Mouse (Mus musculus) adrenal gland, adult 2 months (tissue): ENCODE data around the gene Gpr84. TPM values are rescaled to one million over a fixed set of nuclear protein-coding genes. Genes with fewer than 3 reads are reported as not detected.
"Not testable (repeated sequence)": the region's sequence is repeated elsewhere in the genome, so short reads cannot be mapped to it uniquely, and the experiment has no call there.

Experiments used
- DNase-seq: peaks from one replicate; pipeline ENCODE4 v3.0.0; 2021
- microRNA-seq, 2 experiments: library from miRNA; unstranded; fragments of <30 nt; microRNA quantifications; one replicate each; pipeline ENCODE4 v1.2.0; 2021
- polyA plus RNA-seq: library from polyadenylated mRNA; depleted of rRNA; stranded (reverse); fragments of >200 nt; gene quantifications from 2 replicates; pipeline ENCODE4 v1.2.3, GENCODE M21; 2012; rRNA removed
- total RNA-seq, 2 experiments: library from RNA; stranded (reverse); gene quantifications; 2 replicates each; pipeline ENCODE4 v1.2.3; 2021

Gene Gpr84
- total and polyA plus RNA-seq, 3 experiments, result 0.15 TPM; not detected in 2

GRCm38 (mm10) chr15:103285778-103286417 lies 24.5 kb downstream of the Gpr84 start:
- no peak for DNase-seq

DNA sequence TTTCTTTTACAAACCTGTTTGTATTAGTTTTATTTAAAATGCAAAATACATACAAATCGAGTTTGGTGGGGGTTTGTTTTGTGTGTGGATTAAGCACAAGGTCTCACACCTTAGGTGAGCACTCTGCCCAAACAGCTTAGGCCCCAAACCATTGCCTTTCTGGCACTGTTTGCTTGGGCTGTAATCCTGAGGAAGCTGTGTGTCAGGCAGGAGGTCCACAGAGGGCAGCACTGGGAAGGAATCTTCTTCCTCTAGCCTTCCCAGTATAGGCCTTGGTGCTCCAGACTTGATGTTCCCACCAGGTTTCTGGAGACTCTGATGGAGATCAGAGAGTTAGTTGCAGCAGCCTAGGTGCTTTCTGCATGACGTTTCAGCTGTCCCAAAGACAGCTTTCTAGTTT lies 25.8 kb downstream of the Gpr84 start:
- peak; percentile 56 for DNase-seq

DNA sequence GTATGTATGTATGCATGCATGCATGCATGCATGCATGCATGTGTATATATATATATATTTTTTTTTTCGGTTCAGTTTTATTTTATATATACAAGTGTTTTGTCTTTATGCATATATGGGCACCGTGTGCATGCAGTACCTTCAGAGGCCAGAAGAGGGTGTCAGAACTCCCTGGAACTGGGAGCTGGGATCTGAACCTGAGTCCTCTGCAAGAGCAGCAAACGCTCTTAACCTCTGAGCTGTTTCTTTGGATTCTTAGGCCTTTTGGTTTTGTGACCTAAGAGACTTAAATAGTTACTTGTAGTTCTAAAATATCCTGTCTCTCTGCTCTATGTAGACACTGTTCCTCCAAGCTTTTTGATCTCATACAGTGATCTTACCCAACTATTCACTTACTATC lies 26.3 kb downstream of the Gpr84 start:
- peak; percentile 64 for DNase-seq

GRCm38 (mm10) chr15:103281465-103282205 lies 28.8 kb downstream of the Gpr84 start:
- DNase-seq, result no peak

- DNase-seq, result no peak
Observed at GRCm38 (mm10) chr15:103280817-103281464, 29.5 kb downstream of the Gpr84 start.

DNA sequence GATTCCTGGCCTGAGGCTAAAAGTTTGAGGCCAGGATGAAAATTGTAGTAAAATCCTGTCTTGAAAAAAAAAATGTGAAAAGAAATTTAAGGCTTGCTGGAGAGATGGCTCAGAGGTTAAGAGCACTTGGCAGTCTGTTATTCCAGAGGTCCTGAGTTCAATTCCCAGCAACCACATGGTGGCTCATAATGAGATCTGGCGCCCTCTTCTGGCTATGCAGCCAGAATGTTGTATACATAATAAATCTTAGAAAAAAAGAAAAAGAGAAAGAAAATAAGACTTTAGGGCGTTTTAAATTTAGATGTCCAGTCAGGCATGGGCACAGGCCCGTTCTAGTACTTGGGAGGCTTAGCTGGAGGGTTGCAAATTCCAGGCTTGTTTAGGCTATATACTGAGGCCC lies 30.7 kb downstream of the Gpr84 start:
- DNase-seq, result no peak

DNA sequence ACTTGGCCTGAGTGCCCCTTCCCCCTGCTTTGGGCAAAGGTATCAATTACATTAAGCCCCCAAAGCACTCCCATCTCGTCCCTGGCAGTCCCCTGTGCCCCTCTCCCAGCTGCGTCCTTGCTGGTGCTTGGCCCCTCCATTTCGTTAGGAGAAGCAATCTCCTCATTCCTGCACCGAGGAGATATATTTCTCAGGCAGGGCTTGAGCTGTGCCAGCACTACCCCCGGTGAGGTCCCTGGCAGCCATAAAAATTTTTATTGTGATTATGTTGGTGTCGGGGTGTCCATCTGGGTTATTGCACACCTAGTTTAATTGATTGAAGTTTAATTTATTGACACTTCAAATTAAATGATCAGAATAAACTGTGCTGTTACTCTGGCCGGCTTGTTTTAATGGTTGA lies 32.5 kb downstream of the Gpr84 start:
- no peak for DNase-seq

DNA sequence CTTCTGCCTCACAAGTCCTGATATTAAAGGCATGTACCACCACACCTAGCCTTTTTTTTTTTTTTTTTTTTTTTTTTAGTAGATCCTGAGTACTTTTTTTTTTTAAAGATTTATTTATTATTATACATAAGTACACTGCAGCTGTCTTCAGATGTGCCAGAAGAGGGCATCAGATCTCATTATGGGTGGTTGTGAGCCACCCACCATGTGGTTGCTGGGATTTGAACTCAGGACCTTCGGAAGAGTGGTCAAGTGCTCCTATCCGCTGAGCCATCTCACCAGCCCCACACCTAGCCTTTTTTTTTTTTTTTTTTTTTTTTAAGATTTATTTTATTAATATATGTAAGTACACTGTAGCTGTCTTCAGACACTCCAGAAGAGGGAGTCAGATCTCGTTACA lies 34.5 kb downstream of the Gpr84 start:
- DNase-seq, result not testable (repeated sequence)

DNA sequence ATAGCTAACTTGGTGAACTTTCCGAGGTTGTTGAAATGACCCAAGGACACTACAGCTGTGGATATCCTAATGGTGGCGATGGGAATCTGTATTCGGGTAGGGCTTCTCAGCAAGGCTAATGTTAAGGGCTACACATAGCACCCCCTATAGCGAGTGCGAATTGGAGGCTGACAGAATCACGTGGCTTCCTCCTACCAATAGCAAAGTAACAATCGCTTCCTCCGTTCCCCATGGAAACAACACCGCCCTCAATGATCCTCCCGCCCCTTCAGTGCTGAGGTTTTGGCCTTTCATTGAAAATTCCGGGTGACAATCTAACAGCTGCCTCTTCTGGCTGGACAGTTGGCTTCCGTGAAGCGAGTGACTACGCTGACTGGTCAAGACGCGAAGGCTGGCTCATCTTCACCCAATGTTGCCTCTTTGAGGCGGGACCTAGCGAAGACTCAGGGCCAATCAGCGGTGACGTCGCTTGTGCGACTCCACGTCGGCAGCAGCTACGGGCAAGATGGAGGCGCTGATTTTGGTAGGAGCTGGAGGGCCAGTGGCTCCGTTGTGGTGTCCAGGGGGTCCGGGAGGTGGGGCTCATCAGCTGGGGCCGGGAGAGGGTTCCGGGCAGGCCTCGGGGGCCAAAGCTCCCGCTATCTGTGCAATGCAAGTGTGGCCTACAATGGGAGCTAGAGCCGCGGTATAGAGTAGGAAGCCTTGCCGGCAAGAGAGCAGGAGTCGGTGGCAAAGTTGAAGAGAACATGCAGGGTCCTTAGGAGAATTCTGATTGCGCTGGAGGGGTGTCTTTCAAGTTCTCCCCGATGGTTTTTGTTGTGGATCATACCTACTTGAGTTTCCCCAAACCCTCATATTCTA lies 37.8 kb downstream of the Gpr84 start, which contains the start of gene Copz1:
TSS of gene Copz1 (plus strand) at position 296 of the 861 bp plus-strand sequence.
- DNase-seq, result peak; percentile 97

DNA sequence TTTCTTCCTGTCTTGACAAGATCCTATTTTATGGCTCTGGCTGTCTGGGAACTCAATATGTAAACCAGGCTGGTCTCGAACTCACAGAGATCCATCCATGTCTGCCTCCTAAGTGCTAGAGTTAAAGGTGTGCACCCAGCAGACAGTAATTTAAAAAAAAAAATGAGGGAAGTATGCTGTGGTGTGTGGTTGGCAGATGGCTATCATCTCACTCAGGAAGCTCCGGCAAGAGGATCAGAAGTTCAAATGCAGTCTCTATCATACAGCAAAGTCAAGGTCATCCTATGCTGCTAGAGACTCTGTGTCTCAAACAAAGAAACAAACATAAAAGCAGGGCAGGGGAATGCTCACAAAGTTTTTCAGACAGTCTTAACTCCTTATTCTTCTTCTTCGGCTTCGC lies 41.5 kb downstream of the Gpr84 start:
- DNase-seq, result no peak

- DNase-seq, result no peak
Observed at GRCm38 (mm10) chr15:103264794-103265193, 45.6 kb downstream of the Gpr84 start.

DNA sequence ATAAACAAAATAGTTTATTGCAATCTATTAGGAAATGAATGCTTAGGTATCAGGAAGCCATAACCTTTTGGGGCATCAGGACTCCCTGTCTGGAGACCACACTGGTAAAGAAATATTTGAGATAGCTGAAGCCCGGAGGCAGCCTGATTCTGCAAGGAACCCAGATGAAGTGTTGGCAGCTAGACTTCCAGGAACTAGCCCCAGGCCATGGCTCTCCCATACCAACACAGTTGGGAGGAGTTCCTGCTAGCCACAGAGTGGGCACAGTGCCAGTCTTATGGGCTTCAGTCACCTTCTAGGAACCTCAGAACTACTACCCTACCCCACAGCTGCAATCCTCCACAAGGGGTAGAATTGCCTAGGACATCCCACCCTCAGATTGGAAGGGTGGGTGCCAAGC lies 50.4 kb downstream of the Gpr84 start:
- no peak for DNase-seq

DNA sequence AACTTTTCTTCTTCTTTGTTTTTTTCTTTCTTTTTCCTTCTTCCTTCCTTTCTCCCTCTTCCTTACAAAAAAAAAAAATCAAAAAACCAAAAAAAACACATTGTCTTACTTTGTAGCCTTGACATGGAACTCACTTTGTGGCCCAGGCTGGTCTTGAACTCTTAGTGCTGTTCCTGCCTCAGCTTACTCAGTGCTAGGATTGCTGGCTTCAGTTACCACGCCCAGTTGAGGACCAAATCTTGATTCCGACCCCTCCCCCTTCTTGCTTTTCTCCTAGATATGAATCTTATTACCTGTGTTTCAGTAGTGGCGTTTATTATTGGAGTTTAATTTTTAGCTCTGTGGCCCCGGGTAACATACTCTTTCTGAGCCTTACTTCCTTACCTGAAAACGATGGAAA lies 51.2 kb downstream of the Gpr84 start:
- no peak for DNase-seq

Small RNAs within 50 kb of the gene (microRNA-seq; reads per million reads assigned to microRNA genes)
- gene Mir148b (56.0 to 114 reads per million in 2 experiments), gene Mir6963 (0 to 0.83 reads per million in 2 experiments)

Other genes starting within 250 kb of the Gpr84 start
- 10 to 100 TPM; 11.0 to 16.7 TPM for gene Smug1, start 143.5 kb downstream of the Gpr84 start, total RNA-seq
- gene Smug1, start 143.5 kb downstream of the Gpr84 start, polyA plus RNA-seq, result 16.6 and 17.1 TPM in 2 replicates
- 10 to 100 TPM; 76.3 to 80.2 TPM for gene Cbx5, start 70.8 kb downstream of the Gpr84 start, total RNA-seq
- gene Cbx5, start 70.8 kb downstream of the Gpr84 start, polyA plus RNA-seq, result 4.4 and 4.7 TPM in 2 replicates
- gene Hnrnpa1, start 70.2 kb downstream of the Gpr84 start, total RNA-seq, result 100 to 1,000 TPM; 140 to 208 TPM
- gene Hnrnpa1, start 70.2 kb downstream of the Gpr84 start, polyA plus RNA-seq, result 8.1 TPM in 2 replicates
- gene Nfe2, start 52.2 kb downstream of the Gpr84 start, total RNA-seq, result under 1 TPM; 0.21 to 0.95 TPM
- gene Nfe2, start 52.2 kb downstream of the Gpr84 start, polyA plus RNA-seq, result 0.38 and 0.83 TPM in 2 replicates
- 100 to 1,000 TPM; 146 to 152 TPM for gene Copz1, start 37.9 kb downstream of the Gpr84 start, total RNA-seq
- gene Copz1, start 37.9 kb downstream of the Gpr84 start, polyA plus RNA-seq, result 51.3 and 59.7 TPM in 2 replicates
- gene Zfp385a, start 29.5 kb upstream of the Gpr84 start, total RNA-seq, result 10 to 100 TPM; 10.1 to 18.3 TPM
- 16.7 and 17.1 TPM in 2 replicates for gene Zfp385a, start 29.5 kb upstream of the Gpr84 start, polyA plus RNA-seq
- 10 to 100 TPM; 28.4 to 36.0 TPM for gene Itga5, start 56.2 kb upstream of the Gpr84 start, total RNA-seq
- gene Itga5, start 56.2 kb upstream of the Gpr84 start, polyA plus RNA-seq, result 28.5 and 33.7 TPM in 2 replicates
- not detected for gene Gtsf1, start 119.9 kb upstream of the Gpr84 start, total RNA-seq
- not detected in 2 replicates for gene Gtsf1, start 119.9 kb upstream of the Gpr84 start, polyA plus RNA-seq
- gene Gtsf2, start 137.9 kb upstream of the Gpr84 start, total RNA-seq, result not detected
- gene Gtsf2, start 137.9 kb upstream of the Gpr84 start, polyA plus RNA-seq, result not detected in 2 replicates
- 1 to 10 TPM; 4.7 to 6.5 TPM for gene Nckap1l, start 143.2 kb upstream of the Gpr84 start, total RNA-seq
- gene Nckap1l, start 143.2 kb upstream of the Gpr84 start, polyA plus RNA-seq, result 2.6 and 3.5 TPM in 2 replicates
- gene Pde1b, start 192.4 kb upstream of the Gpr84 start, total RNA-seq, result 10 to 100 TPM in 1 of 2 experiments, 1 to 10 TPM in 1; 6.8 to 10.4 TPM
- 2.7 and 3.7 TPM in 2 replicates for gene Pde1b, start 192.4 kb upstream of the Gpr84 start, polyA plus RNA-seq
- gene Ppp1r1a, start 227.4 kb upstream of the Gpr84 start, total RNA-seq, result 10 to 100 TPM; 24.4 to 39.6 TPM
- 41.3 and 88.5 TPM in 2 replicates for gene Ppp1r1a, start 227.4 kb upstream of the Gpr84 start, polyA plus RNA-seq